ENCODE assay signal across 8 mouse cellular contexts in the genomic region with DNA sequence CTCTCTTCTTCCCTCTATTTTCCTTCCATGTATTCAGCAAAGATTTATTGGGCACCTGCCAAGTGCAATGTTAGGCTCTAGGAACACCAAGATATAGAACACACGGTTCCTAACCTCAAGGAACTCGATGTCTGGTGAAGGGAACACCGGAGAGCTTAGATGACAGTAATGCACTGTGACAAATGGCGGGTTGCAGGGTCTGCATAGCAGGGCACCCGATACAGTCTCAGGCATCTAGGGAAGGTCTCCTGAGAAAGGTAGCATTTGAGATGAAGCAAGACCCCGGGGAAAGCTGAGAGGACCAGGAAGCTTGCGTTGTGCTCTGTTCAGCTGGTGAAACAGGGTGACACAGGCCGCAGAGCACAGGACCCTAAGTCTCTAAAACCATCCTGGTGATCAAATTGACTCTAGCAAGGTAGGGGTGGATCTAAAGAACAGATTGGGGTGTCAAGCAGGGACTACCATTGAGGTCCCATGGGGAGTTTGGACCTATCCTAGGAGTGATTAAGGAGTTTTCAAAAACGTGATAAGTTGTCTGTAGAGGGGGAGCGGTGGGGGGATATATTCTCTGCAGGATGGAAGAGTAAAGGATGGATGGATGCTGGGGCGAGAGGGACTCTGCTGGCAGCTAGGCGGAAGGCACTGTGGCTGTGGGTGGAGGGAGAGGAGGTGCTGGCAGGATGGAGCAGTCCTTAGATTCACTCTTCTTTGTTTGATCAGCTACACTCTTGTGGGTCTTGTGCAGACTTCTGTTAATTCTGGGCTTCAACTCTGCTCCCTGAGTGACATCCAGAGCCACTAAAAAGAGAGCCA. TPM values are rescaled to one million over a fixed set of nuclear protein-coding genes. Genes with fewer than 3 reads are reported as not detected.
DNase-seq lines count a peak whose midpoint lies in the region; ATAC-seq lines count a peak whose summit lies in the region.

No protein-coding gene starts in this region.

- no peak for ATAC-seq in intestine, embryonic 15.5 days
- ATAC-seq in midbrain, embryonic 13.5 days, result peak; percentile 31; the same call in 1 of the 2 replicates

- no peaks in the 10 kb centered on the region for H3K36me3 ChIP-seq in intestine, embryonic 15.5 days
- no peaks in the 10 kb centered on the region for H3K36me3 ChIP-seq in midbrain, embryonic 13.5 days

- no peak overlapping the region for H3K27ac ChIP-seq in intestine, embryonic 15.5 days
- peak overlapping the region; percentile 82 for H3K27ac ChIP-seq in midbrain, embryonic 13.5 days

- peak overlapping the region; percentile 64; the same call in 1 of the 2 replicates for H3K4me2 ChIP-seq in intestine, embryonic 15.5 days (replicated peaks)
- peak overlapping the region; percentile 48 for H3K4me2 ChIP-seq in midbrain, embryonic 13.5 days (replicated peaks)

- H3K4me3 ChIP-seq in intestine, embryonic 15.5 days (replicated peaks), result peak overlapping the region; percentile 27; the same call in 1 of the 2 replicates
- no peak overlapping the region for H3K4me3 ChIP-seq in midbrain, embryonic 13.5 days (replicated peaks)

- H3K4me1 ChIP-seq in intestine, embryonic 15.5 days (replicated peaks), result peaks cover 14% of the 10 kb centered on the region
- H3K4me1 ChIP-seq in midbrain, embryonic 13.5 days (replicated peaks), result peaks cover 42% of the 10 kb centered on the region

- H3K27me3 ChIP-seq in intestine, embryonic 15.5 days (replicated peaks), result peaks cover 5% of the 10 kb centered on the region; the same call in 1 of the 2 replicates
- peaks cover 3% of the 10 kb centered on the region; the same call in 1 of the 2 replicates for H3K27me3 ChIP-seq in midbrain, embryonic 13.5 days

- no peak overlapping the region for H3K9ac ChIP-seq in intestine, embryonic 15.5 days
- H3K9ac ChIP-seq in midbrain, embryonic 13.5 days (replicated peaks), result no peak overlapping the region; the same call in 1 of the 2 replicates

- peak; percentile 49 for DNase-seq in embryo, embryonic 10.5 days (ENCODE audit: low spot score)
- no peak for DNase-seq in embryo, embryonic 11 days
- peak; percentile 2 for DNase-seq in ovary, postnatal 36 days (ENCODE audit: low spot score)
- DNase-seq in ovary, adult 18-20 months (ENCODE audit: low spot score), result no peak
- DNase-seq in spleen, postnatal 36 days (ENCODE audit: low spot score in 2 of 2), result no peak
- DNase-seq in left cerebral cortex, adult 11 months (ENCODE audit: low spot score), result no peak

- 64% methylated on average over 12 of the region's 12 CpGs for WGBS in intestine, embryonic 15.5 days
- 28% methylated on average over 12 of the region's 12 CpGs for WGBS in midbrain, embryonic 13.5 days

- H3K9me3 ChIP-seq in intestine, embryonic 15.5 days, result no peaks in the 10 kb centered on the region
- H3K9me3 ChIP-seq in midbrain, embryonic 13.5 days, result peaks cover 7% of the 10 kb centered on the region; the same call in 1 of the 2 replicates

RNA-seq across cellular contexts. Expression of gene Nnmt, which starts 43.5 kb away (rescaled TPM):
- polyA plus RNA-seq in intestine, embryonic 15.5 days (2015; fragmentation: Nextera tagmentation; extraction: Ambion mirVana), result 3.0 and 3.5 TPM in 2 replicates
- polyA plus RNA-seq in midbrain, embryonic 13.5 days (2015; fragmentation: Nextera tagmentation; extraction: Ambion mirVana), result 0.32 and 0.40 TPM in 2 replicates

Comparison
In these comparisons a context has a peak if more than half of its experiments do, and no peak if none do; other contexts are left out.
1. DNase-seq: peak in embryo, embryonic 10.5 days (single experiment) and ovary, postnatal 36 days (single experiment); none in embryo, embryonic 11 days (single experiment), ovary, adult 18-20 months (single experiment), spleen, postnatal 36 days (0 of 2) and left cerebral cortex, adult 11 months (single experiment).